Mouse (Mus musculus): ENCODE data around the gene Sgms1. TPM values are rescaled to one million over a fixed set of nuclear protein-coding genes. Genes with fewer than 3 reads are reported as not detected.
"Not testable (repeated sequence)": the region's sequence is repeated elsewhere in the genome, so short reads cannot be mapped to it uniquely, and the experiment has no call there.

Sgms1 gene
- polyA plus RNA-seq, 1 experiment from 2014 or later, result 19.2 TPM

DNA sequence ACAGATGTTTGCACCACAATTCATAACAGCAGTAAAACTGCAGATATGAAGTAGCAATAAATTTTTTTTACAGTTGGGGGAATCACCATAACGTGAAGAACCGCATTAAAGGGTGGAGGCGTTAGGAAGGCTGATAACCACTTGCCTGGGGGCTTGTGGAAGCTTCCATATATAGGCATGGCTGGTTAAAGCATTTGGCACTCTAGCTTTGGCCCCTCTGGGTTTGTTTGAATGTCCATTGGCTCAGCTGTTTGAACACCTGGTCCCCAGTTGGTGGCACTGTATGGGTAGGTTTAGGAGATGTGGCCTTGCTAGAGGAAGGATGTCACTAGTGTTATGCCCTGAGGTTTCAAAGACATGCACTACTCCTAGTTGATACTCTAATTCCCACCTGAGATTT is 27.0 kb downstream of the Sgms1 start:
- H3K4me2 ChIP-seq (replicated peaks), result no peak overlapping the region
- 77% methylated on average over 3 of the region's 3 CpGs for WGBS
- H3K4me3 ChIP-seq, result no peak overlapping the region
- no peaks in the 10 kb centered on the region for H3K9me3 ChIP-seq (replicated peaks)
- no peak overlapping the region for H3K27ac ChIP-seq
- H3K36me3 ChIP-seq, result no peaks in the 10 kb centered on the region
- ATAC-seq (ENCODE audit: low FRiP score), result no peak
- no peaks in the 10 kb centered on the region for H3K4me1 ChIP-seq
- H3K27me3 ChIP-seq, result no peaks in the 10 kb centered on the region
- no peak overlapping the region for H3K9ac ChIP-seq

DNA sequence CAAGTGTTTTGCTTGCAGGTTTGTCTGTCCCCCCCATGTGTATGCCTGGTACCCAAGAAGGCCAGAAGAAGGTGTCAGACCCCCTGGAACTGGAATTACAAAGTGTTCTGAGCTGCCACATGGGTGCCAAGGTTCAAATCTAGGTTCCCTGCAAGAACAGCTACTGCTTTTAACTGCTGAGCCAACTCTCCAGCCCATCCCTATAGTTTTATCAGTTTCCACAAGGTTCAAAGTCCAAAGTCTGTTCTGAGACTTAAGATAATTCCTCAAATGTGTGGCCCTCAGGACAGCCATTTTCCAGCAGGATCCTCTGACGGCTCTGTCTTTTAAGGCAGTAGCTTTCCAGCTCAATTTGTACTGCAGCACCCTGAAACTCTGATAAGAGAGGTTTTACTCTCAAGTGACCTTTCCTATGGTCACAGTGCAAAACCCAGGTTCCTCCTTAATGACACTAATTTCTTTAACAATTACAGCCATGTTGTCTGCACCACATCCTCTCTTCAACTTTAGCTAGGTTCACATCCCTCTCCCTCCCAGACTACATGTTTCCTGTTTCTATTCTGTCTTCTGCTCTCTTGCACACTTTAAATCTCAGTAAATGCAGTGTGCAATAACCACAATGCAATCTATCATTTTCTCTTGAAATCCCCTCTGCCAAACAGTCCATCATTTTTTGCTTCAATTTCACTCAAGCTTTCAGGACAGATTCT is 28.4 kb downstream of the Sgms1 start:
- H3K9ac ChIP-seq, result no peak overlapping the region

DNA sequence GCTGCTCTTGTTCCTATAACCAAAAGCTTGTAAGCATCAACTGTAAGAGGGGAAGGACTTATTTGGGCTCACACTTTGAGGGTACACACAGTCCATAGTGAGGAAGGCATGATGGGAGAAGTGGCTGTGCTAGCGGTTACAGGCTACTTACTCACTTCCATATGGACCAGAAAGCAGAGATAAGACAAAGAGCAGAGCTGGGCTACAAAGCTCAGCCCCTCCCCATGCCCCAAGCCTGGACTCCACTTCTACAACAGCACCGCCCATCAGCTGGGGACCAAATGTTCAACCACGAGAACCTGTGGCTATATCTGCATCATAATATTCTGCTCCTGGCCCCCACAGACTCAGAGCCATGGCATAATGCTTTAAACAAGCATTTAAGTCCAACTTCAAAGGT is 29.0 kb downstream of the Sgms1 start:
- Histone ChIP-seq H3K4me3 (no peak overlapping the region), H3K36me3 (no peaks in the 10 kb centered on the region), H3K4me2 (replicated peaks) (no peak overlapping the region), H3K9ac (no peak overlapping the region), H3K27me3 (no peaks in the 10 kb centered on the region), H3K9me3 (replicated peaks) (no peaks in the 10 kb centered on the region), H3K27ac (no peak overlapping the region), H3K4me1 (no peaks in the 10 kb centered on the region)
- 88% methylated on average over 3 of the region's 3 CpGs for WGBS
- no peak for ATAC-seq (ENCODE audit: low FRiP score)

More for the DNA sequence above, 28.4 kb downstream of the Sgms1 start:
- H3K36me3 ChIP-seq, result no peaks in the 10 kb centered on the region
- no peaks in the 10 kb centered on the region for H3K9me3 ChIP-seq (replicated peaks)
- no peak overlapping the region for H3K4me3 ChIP-seq
- no peak for ATAC-seq (ENCODE audit: low FRiP score)
- H3K4me1 ChIP-seq, result no peaks in the 10 kb centered on the region
- WGBS, result 89% methylated on average over 1 of the region's 1 CpGs
- H3K27ac ChIP-seq, result no peak overlapping the region
- H3K4me2 ChIP-seq (replicated peaks), result no peak overlapping the region
- no peaks in the 10 kb centered on the region for H3K27me3 ChIP-seq

DNA sequence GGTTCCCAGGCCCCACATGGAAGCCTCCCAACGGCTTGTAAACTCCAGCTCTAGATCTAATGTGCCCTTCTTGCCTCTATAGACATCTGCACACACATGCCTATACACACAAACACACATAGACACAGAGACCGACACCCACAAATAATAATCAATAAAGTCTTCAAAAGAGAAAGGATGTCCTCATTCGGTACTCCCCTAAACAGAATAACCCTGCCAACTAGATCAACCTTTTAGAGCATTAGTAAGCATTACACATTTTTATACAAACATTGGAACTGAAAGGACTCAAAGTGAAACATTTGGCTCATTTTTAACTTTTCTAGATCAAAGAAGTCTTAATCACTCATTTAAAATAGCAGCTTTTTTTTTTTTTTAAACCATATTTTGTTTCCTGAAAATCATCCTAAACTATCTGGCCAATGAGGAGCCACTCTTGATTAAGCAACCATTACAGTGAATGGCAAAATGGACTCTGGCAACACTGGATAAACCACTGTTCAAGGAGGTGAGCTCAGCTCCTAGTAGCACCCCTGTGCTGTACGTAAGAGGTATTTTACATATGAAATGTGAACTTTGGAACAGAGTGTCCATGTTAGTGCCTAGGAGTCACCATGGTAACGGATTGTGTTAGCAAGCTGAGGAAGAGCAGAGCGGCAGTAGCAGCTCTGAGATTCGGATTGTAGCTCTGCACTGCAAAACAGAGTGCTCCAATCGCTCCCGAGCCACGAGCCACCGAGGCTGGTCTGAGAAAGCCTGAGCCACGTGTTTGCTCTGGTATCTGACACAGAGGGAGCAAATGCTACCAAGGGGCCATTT is 30.6 kb downstream of the Sgms1 start:
- no peaks in the 10 kb centered on the region for H3K9me3 ChIP-seq (replicated peaks)
- WGBS, result 63% methylated on average over 12 of the region's 12 CpGs
- no peak overlapping the region for H3K27ac ChIP-seq
- no peaks in the 10 kb centered on the region for H3K36me3 ChIP-seq
- ATAC-seq (ENCODE audit: low FRiP score), result 0 out of 2 replicates have a peak, but pooled peaks have one; percentile 50
- H3K4me3 ChIP-seq, result no peak overlapping the region
- no peaks in the 10 kb centered on the region for H3K27me3 ChIP-seq
- no peak overlapping the region for H3K9ac ChIP-seq
- H3K4me2 ChIP-seq (replicated peaks), result no peak overlapping the region
- H3K4me1 ChIP-seq, result no peaks in the 10 kb centered on the region

DNA sequence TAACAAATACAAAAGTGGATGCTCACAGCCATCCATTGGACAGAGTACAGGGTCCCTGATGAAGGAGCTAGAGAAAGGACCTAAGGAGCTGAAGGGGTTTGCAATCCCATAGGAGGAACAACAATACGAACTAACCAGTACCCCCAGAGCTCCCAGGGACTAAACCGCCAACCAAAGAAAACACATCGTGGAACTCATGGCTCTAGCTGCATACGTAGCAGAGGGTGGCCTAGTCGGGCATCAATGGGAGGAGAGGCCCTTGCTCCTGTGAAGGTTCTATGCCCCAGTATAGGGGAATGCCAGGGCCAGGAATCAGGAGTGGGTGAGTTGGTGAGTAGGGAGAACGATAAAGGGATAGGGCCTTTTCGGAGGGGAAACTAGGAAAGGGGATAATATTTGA is 31.5 kb downstream of the Sgms1 start:
- not testable (repeated sequence) for H3K4me1 ChIP-seq; H3K4me2 ChIP-seq (replicated peaks); H3K9ac ChIP-seq; H3K4me3 ChIP-seq; ATAC-seq (ENCODE audit: low FRiP score); H3K36me3 ChIP-seq; H3K27me3 ChIP-seq; H3K9me3 ChIP-seq (replicated peaks); H3K27ac ChIP-seq
- 90% methylated on average over 7 of the region's 7 CpGs for WGBS

DNA sequence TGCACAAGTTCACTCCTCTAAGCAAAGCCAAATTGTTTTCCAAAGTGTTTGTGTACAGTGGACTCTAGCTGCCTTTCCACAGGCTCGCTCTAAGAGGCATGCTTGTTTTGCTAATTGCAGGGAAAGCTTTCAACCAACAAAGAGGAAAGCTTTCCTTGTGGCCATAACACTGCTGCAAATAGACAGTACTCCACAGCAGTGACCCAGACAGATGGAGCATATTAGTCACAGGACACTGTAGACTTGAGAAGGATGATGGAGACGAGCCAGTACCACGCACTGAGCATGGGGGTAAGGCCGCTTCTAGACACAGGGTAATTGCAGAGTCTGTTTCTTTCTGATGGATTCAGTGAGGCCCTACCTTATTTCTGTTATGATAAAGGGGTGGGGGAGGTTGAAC is 33.3 kb downstream of the Sgms1 start:
- H3K27ac ChIP-seq, result no peak overlapping the region; the same call in 1 of the 2 replicates
- no peaks in the 10 kb centered on the region for H3K36me3 ChIP-seq
- H3K4me2 ChIP-seq (replicated peaks), result no peak overlapping the region
- H3K4me3 ChIP-seq, result no peak overlapping the region
- no peak overlapping the region for H3K9ac ChIP-seq
- no peaks in the 10 kb centered on the region for H3K4me1 ChIP-seq
- peak; percentile 40; the same call in 1 of the 2 replicates for ATAC-seq (ENCODE audit: low FRiP score)
- no peaks in the 10 kb centered on the region for H3K9me3 ChIP-seq (replicated peaks)
- no peaks in the 10 kb centered on the region for H3K27me3 ChIP-seq
- 65% methylated on average over 4 of the region's 4 CpGs for WGBS

DNA sequence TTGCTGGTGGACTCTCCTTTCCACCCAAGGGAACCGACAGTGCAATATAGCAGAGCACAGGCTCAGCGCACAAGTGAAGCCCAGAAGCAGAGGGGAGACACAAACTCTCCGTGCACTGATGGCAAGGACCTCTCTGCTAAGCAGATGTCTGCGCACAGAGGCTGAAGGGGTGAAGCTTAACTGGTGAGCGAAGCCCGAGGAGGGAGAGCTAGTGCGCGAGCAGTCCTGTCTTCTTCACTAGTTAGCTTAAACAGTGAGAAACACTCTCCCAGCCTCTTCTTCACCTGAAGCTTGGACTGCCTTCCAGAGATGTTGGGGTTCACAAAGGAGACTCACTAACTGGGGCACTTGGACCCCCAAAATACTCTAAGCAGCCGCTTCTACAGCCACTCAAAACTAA is 36.1 kb downstream of the Sgms1 start:
- H3K4me2 ChIP-seq (replicated peaks), result no peak overlapping the region
- no peak overlapping the region for H3K27ac ChIP-seq
- H3K4me1 ChIP-seq, result no peaks in the 10 kb centered on the region
- 0 out of 2 replicates have a peak, but pooled peaks cover 3% of the 10 kb centered on the region for H3K36me3 ChIP-seq
- no peak overlapping the region for H3K4me3 ChIP-seq
- H3K9ac ChIP-seq, result no peak overlapping the region
- no peaks in the 10 kb centered on the region for H3K9me3 ChIP-seq (replicated peaks)
- H3K27me3 ChIP-seq, result no peaks in the 10 kb centered on the region
- 91% methylated on average over 9 of the region's 9 CpGs for WGBS
- no peak for ATAC-seq (ENCODE audit: low FRiP score)

DNA sequence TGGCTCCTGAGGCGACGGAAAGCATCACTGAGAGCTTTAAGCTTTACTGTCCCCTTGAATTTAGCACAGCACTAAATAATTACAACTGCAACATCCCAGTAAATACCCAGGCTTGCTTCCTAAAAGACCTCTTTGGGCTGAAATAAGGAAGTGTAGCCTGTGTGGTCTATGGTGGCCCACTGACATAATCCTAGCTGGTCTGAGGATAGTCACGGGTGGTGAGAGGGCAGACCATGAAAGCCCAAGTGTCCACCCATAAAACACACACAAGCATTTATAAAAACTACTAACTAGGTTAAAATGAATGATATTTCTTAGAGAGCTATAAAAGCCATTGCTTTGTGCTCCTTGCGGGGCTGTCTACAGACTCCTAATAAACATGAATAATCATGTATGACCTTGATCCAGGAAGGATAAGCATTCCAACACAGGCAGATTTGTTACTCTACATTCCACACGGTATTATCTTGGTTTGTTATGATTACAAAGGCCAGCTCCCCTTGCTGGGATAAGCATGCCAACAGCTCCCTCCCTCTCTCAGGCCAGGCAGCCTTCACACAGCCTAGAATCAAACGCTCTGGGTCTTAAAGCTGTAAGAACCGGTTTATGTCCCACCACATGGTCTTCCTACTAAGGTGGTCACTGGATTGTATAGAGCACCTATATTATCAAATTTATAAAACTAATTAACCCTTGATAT is 40.4 kb downstream of the Sgms1 start:
- Histone ChIP-seq H3K9ac (no peak overlapping the region), H3K4me1 (peaks cover 11% of the 10 kb centered on the region), H3K27me3 (no peaks in the 10 kb centered on the region), H3K36me3 (0 out of 2 replicates have a peak, but pooled peaks cover 4% of the 10 kb centered on the region), H3K27ac (no peak overlapping the region), H3K4me3 (no peak overlapping the region), H3K9me3 (replicated peaks) (no peaks in the 10 kb centered on the region), H3K4me2 (replicated peaks) (no peak overlapping the region)
- WGBS, result 65% methylated on average over 7 of the region's 7 CpGs
- no peak for ATAC-seq (ENCODE audit: low FRiP score)

DNA sequence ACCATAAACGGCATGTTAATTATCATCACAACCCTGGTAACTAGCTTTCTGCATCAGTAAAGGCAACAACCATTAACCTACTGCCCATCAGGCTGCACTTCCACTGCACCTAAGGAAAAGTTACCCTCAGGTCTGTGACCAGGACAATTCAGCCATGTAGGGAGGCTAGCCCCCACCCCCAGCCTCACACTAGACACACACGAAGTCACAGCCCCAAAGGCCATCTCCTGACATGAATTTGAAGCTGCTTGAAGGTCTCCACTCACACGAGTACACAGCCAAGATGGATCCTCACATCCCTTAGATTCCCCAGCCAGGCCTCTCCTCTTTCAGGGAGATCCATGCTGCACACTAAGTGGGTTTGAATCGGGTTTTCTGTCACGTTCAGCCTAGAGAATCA is 42.0 kb downstream of the Sgms1 start:
- Histone ChIP-seq H3K4me1 (peaks cover 15% of the 10 kb centered on the region), H3K9me3 (replicated peaks) (no peaks in the 10 kb centered on the region), H3K4me3 (no peak overlapping the region), H3K4me2 (replicated peaks) (no peak overlapping the region), H3K9ac (no peak overlapping the region), H3K27ac (no peak overlapping the region), H3K27me3 (no peaks in the 10 kb centered on the region), H3K36me3 (0 out of 2 replicates have a peak, but pooled peaks cover 4% of the 10 kb centered on the region)
- ATAC-seq (ENCODE audit: low FRiP score), result no peak
- 88% methylated on average over 5 of the region's 5 CpGs for WGBS

DNA sequence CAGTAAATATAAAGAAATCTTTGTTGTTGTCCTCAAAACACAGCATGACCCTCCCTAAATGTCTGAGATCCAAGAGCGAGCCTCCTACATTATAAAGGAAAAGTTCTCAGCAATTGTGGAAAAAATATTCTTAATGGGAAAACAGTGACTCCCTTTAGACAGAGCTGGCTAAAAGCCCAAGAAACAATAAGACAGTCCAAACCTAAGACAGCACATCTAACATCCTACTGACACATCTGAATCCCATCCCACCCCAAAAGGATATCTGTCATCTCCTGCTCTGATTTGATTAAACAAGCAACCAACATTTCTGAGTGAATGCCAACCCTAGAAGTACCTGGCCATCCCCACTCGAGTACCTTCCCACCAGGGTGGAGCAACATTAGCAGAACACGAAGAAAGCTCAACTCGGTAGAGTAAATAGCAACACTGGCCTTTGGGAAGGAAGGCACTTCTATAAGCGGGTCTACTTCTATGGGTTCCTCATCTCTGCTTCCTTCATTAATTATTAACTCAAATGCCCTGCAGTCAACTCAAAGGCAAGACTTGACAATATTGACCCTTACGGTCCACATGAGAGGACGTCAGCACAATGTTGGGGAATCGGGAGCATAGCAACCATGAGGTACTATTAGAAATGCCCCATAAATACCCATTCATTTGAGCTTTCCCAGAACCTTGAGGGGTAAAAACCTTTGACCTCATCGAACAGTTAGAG is 42.7 kb downstream of the Sgms1 start:
- 79% methylated on average over 9 of the region's 9 CpGs for WGBS
- H3K9ac ChIP-seq, result no peak overlapping the region
- peaks cover 15% of the 10 kb centered on the region for H3K4me1 ChIP-seq
- H3K27ac ChIP-seq, result no peak overlapping the region
- 0 out of 2 replicates have a peak, but pooled peaks cover 4% of the 10 kb centered on the region for H3K36me3 ChIP-seq
- H3K9me3 ChIP-seq (replicated peaks), result no peaks in the 10 kb centered on the region
- no peak overlapping the region for H3K4me3 ChIP-seq
- no peak for ATAC-seq (ENCODE audit: low FRiP score)
- H3K4me2 ChIP-seq (replicated peaks), result no peak overlapping the region
- H3K27me3 ChIP-seq, result no peaks in the 10 kb centered on the region

DNA sequence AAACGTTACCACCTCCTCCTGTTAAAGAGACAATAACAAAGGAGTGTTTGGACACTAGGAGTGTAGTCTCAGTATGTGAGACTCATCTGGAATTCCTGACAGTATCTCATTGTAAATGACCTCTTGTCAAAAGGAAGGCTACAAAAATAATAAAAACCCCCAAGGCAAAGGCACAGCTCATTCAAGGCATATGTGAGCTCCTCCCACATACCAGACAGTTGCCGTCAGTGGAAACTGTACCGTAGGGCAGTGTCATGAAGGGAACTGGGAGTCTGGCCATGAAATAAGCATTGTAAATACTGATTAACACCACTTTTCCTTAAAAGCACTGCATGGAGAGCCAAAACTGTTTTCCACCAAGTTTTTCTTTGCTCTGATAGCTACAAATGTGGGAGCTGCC is 43.3 kb downstream of the Sgms1 start:
- H3K36me3 ChIP-seq, result 0 out of 2 replicates have a peak, but pooled peaks cover 4% of the 10 kb centered on the region
- peaks cover 15% of the 10 kb centered on the region for H3K4me1 ChIP-seq
- no peak overlapping the region for H3K9ac ChIP-seq
- no peak overlapping the region for H3K4me3 ChIP-seq
- no peak overlapping the region for H3K4me2 ChIP-seq (replicated peaks)
- H3K27ac ChIP-seq, result peak overlapping the region; percentile 7; the same call in 1 of the 2 replicates
- WGBS, result 34% methylated on average over 3 of the region's 3 CpGs
- no peak for ATAC-seq (ENCODE audit: low FRiP score)
- no peaks in the 10 kb centered on the region for H3K9me3 ChIP-seq (replicated peaks)
- H3K27me3 ChIP-seq, result no peaks in the 10 kb centered on the region

Data from hindbrain, embryonic 12.5 days (tissue).